Mouse (Mus musculus) liver, embryonic 18 days (tissue): ENCODE data around the gene Cdh10. TPM values are rescaled to one million over a fixed set of nuclear protein-coding genes. Genes with fewer than 3 reads are reported as not detected.

Source experiments
- polyA plus RNA-seq: library from polyadenylated mRNA; depleted of rRNA; stranded (reverse); fragments of >200 nt; gene quantifications from 2 replicates; pipeline ENCODE4 v1.2.3, GENCODE M21; 2012; rRNA removed

Cdh10 gene
- 0.01 TPM in 1 of 2 replicates, not detected in the other for polyA plus RNA-seq

GRCm38 (mm10) chr15:18818185-18818973, at the start of gene Cdh10:
TSS of gene Cdh10 (plus strand) at chr15:18818947.

